Mouse (Mus musculus) lung, embryonic 14.5 days (tissue): ENCODE results near the gene Zbtb20. TPM values are rescaled to one million over a fixed set of nuclear protein-coding genes. Genes with fewer than 3 reads are reported as not detected.

ENCODE experiments used
- ATAC-seq: fragments of 200-750 bp; cut with Nextera tagmentation; 2 replicates; pipeline ENCODE4 v1.8.0; 2017; ENCODE audit warnings: mild to moderate bottlenecking, moderate TSS enrichment, moderate library complexity; ENCODE audit not compliant: insufficient read depth
- DNase-seq: peaks from one replicate; pipeline ENCODE4 v3.0.0-alpha.2; 2015
- H3K27ac ChIP-seq: fragments of 300-500 bp; sonication (generic); 2 replicates; pipeline ENCODE4 v1.5.1; 2014; ENCODE audit warnings: low read depth, mild to moderate bottlenecking, moderate library complexity
- H3K27me3 ChIP-seq: fragments of 300-500 bp; sonication (generic); 2 replicates; pipeline ENCODE4 v1.6.1; 2014; ENCODE audit warnings: low read length, control low read depth; ENCODE audit not compliant: insufficient read depth
- H3K36me3 ChIP-seq: fragments of 300-500 bp; sonication (generic); 2 replicates; pipeline ENCODE4 v1.6.1; 2014; ENCODE audit warnings: control low read depth; ENCODE audit not compliant: insufficient read depth
- H3K4me1 ChIP-seq: fragments of 300-500 bp; sonication (generic); 2 replicates; pipeline ENCODE4 v1.6.1; 2014; ENCODE audit warnings: antibody characterized with exemption, control low read depth; ENCODE audit not compliant: insufficient read depth
- H3K4me2 ChIP-seq: fragments of 300-500 bp; sonication (generic); 2 replicates; pipeline ENCODE4 v1.6.1; 2014; ENCODE audit warnings: mild to moderate bottlenecking
- H3K4me3 ChIP-seq: fragments of 300-500 bp; sonication (generic); 2 replicates; pipeline ENCODE4 v1.5.1; 2014; ENCODE audit warnings: low read depth, low read length
- H3K9ac ChIP-seq: fragments of 300-500 bp; sonication (generic); 2 replicates; pipeline ENCODE4 v1.6.1; 2014
- H3K9me3 ChIP-seq: fragments of 300-500 bp; sonication (generic); 2 replicates; pipeline ENCODE4 v1.6.1; 2016; ENCODE audit warnings: low read depth, low read length, control low read depth
- CTCF ChIP-seq: IDR thresholded peaks from 2 replicates; pipeline ENCODE4 v1.5.1; 2016; ENCODE audit warnings: antibody characterized with exemption, low read depth
- WGBS: fragments of 180-500 bp; shearing (Covaris S2); extraction: QIAGEN DNeasy Blood & Tissue Kit; methylation state at CpG from one replicate; pipeline ENCODE4 v1.1.7; 2014; 5-methylcytosine and 5-hydroxymethylcytosine counted together
- polyA plus RNA-seq: library from polyadenylated mRNA; unstranded; fragments of >200 nt; fragmentation: Nextera tagmentation; extraction: Ambion mirVana; gene quantifications from 2 replicates; pipeline ENCODE4 v1.2.1, GENCODE M21; 2014

The Zbtb20 gene
- polyA plus RNA-seq, 1 experiment from 2014 or later, result 17.6 TPM

DNA sequence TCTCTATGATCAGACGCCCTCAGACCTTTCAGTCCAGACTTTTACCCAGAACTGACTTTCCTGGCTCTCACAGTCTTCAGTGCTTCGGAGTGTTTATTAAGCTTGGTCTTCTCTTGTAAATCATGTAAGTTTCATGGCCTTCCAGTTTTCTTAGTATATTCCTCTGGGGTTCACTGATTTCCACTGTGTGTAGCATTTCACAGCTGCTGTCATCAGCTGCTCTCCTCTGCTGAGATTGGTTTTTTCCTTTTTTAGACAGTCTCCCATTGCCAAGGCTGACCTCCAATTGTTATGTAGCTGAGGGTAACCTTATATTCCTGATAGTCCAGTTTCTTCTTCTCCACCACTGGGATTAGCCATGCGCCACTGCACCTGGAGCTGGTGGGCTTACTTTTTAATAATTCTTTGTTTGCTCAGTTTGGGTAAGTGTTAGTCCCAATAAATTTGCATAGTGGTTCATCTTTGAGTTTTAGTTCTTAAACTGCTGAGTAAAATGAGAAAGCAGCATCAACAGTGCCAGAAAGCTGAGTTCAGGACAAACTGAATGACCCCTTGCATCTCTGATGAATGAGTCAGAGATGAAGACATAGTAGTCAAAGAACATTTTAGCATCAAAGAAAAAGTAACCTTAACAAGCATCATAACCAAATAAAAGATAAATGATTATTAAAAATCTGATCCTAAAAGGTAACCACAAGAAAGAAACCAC is 380.7 kb downstream of the Zbtb20 start:
- H3K4me3 ChIP-seq, result no peak overlapping the region
- ATAC-seq (no peak), DNase-seq (no peak)
- no peaks in the 10 kb centered on the region for H3K4me1 ChIP-seq
- no peak overlapping the region for H3K27ac ChIP-seq
- no peak overlapping the region for H3K9ac ChIP-seq
- 84% methylated on average over 3 of the region's 3 CpGs for WGBS
- TF ChIP-seq CTCF, result no peak
- no peaks in the 10 kb centered on the region for H3K36me3 ChIP-seq
- H3K9me3 ChIP-seq, result no peaks in the 10 kb centered on the region
- no peaks in the 10 kb centered on the region for H3K27me3 ChIP-seq
- H3K4me2 ChIP-seq, result no peak overlapping the region

DNA sequence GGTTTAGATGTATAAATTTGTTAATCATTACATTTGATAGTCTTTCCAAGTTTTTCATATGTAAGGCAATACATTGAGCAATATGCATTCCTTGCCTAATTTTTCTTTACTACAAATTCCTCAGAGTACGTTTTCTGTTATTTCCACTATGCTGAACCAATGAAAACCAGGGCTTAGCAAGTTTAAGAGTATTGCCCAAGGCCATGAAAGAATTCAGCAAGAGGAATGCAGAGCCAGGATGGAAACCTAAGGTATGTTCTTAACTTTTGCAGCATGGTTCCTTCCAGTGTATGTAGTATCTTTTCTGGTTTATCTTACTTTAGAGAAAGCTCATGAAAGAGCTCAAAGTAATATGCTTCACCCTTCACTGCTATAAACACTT is 381.2 kb downstream of the Zbtb20 start:
- H3K4me3 ChIP-seq, result no peak overlapping the region
- no peak for TF ChIP-seq CTCF
- no peaks in the 10 kb centered on the region for H3K36me3 ChIP-seq
- ATAC-seq (no peak), DNase-seq (no peak)
- no peak overlapping the region for H3K4me2 ChIP-seq
- H3K27me3 ChIP-seq, result no peaks in the 10 kb centered on the region
- no peak overlapping the region for H3K9ac ChIP-seq
- H3K9me3 ChIP-seq, result no peaks in the 10 kb centered on the region
- H3K27ac ChIP-seq, result no peak overlapping the region
- 72% methylated on average over 1 of the region's 1 CpGs for WGBS
- no peaks in the 10 kb centered on the region for H3K4me1 ChIP-seq

DNA sequence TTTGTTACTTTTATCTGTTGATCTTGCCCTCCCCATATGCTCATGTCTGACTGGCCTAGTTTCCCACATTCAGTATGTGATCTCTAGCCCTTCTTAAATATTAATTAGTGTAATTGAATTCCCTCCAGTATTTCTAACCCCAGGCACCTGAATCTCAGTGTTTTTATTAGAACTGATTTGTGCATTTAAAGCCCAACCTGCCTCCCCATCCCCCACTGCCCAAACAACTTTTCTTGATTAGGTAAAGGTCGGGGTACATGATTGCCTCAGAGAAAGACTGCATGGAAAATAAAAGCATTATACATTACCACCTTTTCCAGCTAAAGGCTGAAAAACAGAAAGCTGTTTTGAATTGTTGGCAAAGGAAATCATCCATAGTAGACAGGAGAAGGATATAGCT is 383.8 kb downstream of the Zbtb20 start:
- H3K36me3 ChIP-seq, result no peaks in the 10 kb centered on the region
- WGBS, result 50% methylated on average over 1 of the region's 1 CpGs
- H3K27ac ChIP-seq, result no peak overlapping the region

DNA sequence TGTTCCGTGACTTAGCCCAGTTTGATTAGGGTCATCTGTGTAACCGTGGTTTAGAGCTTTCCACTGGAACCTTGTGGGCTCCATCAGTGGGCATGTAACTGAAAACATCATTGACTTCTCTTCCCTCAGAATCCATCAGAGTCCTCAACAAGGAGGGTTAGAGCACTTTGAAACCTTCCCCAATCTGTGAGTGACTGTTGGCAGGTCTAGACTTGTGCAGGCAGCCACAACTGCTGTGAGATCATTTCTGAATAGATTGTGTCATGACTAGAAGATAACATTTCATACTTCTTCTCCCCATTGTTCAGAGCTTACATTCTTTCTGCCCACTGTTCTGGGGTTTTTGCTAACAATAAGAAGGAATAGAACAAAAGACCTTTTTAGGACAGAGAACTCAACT is 385.2 kb downstream of the Zbtb20 start:
- no peaks in the 10 kb centered on the region for H3K36me3 ChIP-seq
- ATAC-seq (no peak), DNase-seq (no peak)
- no peaks in the 10 kb centered on the region for H3K9me3 ChIP-seq
- no peak overlapping the region for H3K27ac ChIP-seq
- 55% methylated on average over 2 of the region's 2 CpGs for WGBS
- no peak overlapping the region for H3K9ac ChIP-seq
- no peak overlapping the region for H3K4me3 ChIP-seq
- TF ChIP-seq CTCF, result no peak
- H3K4me2 ChIP-seq, result no peak overlapping the region
- no peaks in the 10 kb centered on the region for H3K4me1 ChIP-seq
- no peaks in the 10 kb centered on the region for H3K27me3 ChIP-seq

More for the DNA sequence above, 383.8 kb downstream of the Zbtb20 start:
- Histone ChIP-seq H3K4me2 (no peak overlapping the region), H3K4me3 (no peak overlapping the region), H3K4me1 (no peaks in the 10 kb centered on the region), H3K9ac (no peak overlapping the region), H3K27me3 (no peaks in the 10 kb centered on the region), H3K9me3 (no peaks in the 10 kb centered on the region)
- ATAC-seq, result no peak
- no peak for TF ChIP-seq CTCF
- DNase-seq, result no peak

DNA sequence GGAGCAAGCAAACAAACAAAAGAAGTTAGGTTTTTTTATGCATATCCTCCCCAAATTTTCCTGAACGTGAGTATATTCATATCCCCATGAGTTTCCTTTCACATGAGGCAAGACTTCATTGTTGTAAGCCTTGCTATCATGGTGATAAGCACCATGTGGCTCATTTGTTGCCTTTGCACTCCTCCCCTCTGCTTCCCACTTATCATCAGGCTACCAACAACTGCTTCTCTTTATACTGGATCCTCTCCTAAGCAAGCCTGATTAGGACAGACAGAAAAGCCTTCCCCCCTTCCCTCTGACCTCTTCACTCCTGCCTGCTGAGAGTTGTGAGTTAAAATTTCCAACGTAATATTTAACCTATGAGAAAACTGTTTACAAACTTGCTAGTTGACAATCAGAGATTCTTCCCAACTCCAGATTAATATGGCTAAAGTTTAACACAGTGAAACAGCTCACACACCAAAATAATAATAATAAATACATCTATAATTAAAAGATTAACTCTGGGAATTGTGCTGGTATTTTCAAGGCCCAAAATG is 398.4 kb downstream of the Zbtb20 start:
- WGBS, result 36% methylated on average over 2 of the region's 2 CpGs
- Histone ChIP-seq H3K4me3 (no peak overlapping the region), H3K27me3 (no peaks in the 10 kb centered on the region), H3K27ac (no peak overlapping the region), H3K9ac (no peak overlapping the region), H3K9me3 (no peaks in the 10 kb centered on the region), H3K4me1 (no peaks in the 10 kb centered on the region), H3K4me2 (no peak overlapping the region), H3K36me3 (no peaks in the 10 kb centered on the region)
- ATAC-seq (0 out of 2 replicates have a peak, but pooled peaks have one; percentile 28), DNase-seq (no peak)
- no peak for TF ChIP-seq CTCF

DNA sequence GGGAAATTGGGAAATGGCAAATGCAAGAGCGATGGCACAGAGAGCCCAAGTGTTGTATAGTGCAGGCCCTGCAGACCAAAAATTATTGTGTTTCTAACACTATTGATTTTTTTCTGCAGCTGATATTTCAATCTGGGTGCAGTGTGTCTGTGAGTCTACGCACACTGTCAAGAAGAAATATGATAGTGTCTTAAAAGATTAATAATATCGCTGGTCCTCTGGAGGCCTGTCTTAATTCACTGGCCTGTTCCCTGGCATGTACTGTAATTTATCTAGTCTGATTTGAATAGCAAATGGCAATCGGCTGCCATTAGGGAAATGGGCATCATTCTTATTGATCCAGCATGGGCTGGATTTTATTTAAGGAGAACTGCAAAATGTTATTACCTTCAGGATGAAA is 401.1 kb downstream of the Zbtb20 start:
- no peak overlapping the region for H3K4me3 ChIP-seq
- DNase-seq (no peak), ATAC-seq (no peak)
- WGBS, result 89% methylated on average over 4 of the region's 4 CpGs
- no peak overlapping the region for H3K4me2 ChIP-seq
- H3K27me3 ChIP-seq, result no peaks in the 10 kb centered on the region
- no peaks in the 10 kb centered on the region for H3K4me1 ChIP-seq
- H3K9ac ChIP-seq, result no peak overlapping the region
- H3K27ac ChIP-seq, result no peak overlapping the region
- no peak for TF ChIP-seq CTCF
- H3K9me3 ChIP-seq, result no peaks in the 10 kb centered on the region
- H3K36me3 ChIP-seq, result no peaks in the 10 kb centered on the region

DNA sequence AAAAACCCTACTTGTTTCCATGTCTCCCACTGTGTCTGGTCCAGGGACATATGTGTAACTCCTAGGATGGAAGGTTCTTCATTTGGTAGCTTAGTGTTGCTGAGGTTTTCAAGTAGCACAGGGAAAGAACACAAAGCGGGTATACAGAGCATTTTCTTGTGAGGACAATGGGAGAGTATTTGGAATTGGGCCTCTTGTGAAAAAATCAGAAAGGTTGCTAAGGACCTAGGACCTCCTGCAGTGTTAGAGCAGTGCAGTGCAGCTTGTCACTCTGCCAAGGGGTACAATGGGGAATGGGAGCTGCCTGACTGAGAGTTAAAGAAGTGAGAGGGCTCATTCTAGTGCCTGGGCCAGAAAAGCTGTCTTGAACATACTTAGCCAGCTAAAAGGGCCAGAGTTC is 410.6 kb downstream of the Zbtb20 start:
- Histone ChIP-seq H3K36me3 (no peaks in the 10 kb centered on the region), H3K9ac (no peak overlapping the region), H3K27ac (no peak overlapping the region), H3K9me3 (no peaks in the 10 kb centered on the region), H3K27me3 (no peaks in the 10 kb centered on the region), H3K4me2 (no peak overlapping the region), H3K4me1 (no peaks in the 10 kb centered on the region; the same call in 1 of the 2 replicates), H3K4me3 (no peak overlapping the region)
- TF ChIP-seq CTCF, result no peak
- DNase-seq (peak; percentile 19), ATAC-seq (no peak)
- 83% methylated on average over 1 of the region's 1 CpGs for WGBS
